Mouse (Mus musculus): ENCODE results near the gene Gm10639. TPM values are rescaled to one million over a fixed set of nuclear protein-coding genes. Genes with fewer than 3 reads are reported as not detected.
"Not testable (repeated sequence)": the region's sequence is repeated elsewhere in the genome, so short reads cannot be mapped to it uniquely, and the experiment has no call there.

Gm10639 gene
- total RNA-seq, 2 experiments from 2014 or later: not detected

- not testable (repeated sequence) for DNase-seq
Observed at GRCm38 (mm10) chr9:78348206-78349004, 58.7 kb downstream of the Gm10639 start.

- not testable (repeated sequence) for DNase-seq
Observed at GRCm38 (mm10) chr9:78349141-78349540, 59.4 kb downstream of the Gm10639 start.

- DNase-seq: not testable (repeated sequence)
Observed at GRCm38 (mm10) chr9:78350007-78350406, 60.3 kb downstream of the Gm10639 start.

GRCm38 (mm10) chr9:78351504-78352220 is 61.9 kb downstream of the Gm10639 start:
- DNase-seq: no peak

Other genes starting within 250 kb of the Gm10639 start
- gene Gcm1, start 238.0 kb upstream of the Gm10639 start, total RNA-seq (2021): not detected
- gene Fbxo9, start 180.9 kb upstream of the Gm10639 start, total RNA-seq (2021): 10 to 100 TPM; 67.6 to 72.3 TPM
- gene Ick, start 180.7 kb upstream of the Gm10639 start, total RNA-seq (2021): 10 to 100 TPM; 23.9 to 24.0 TPM
- gene Gsta4, start 107.1 kb upstream of the Gm10639 start, total RNA-seq (2021): 10 to 100 TPM; 66.4 to 68.2 TPM
- under 1 TPM in 1 of 2 experiments, not detected in 1; 0.41 TPM for gene Gsta1, start 59.3 kb upstream of the Gm10639 start, total RNA-seq (2021)
- not detected for gene Gm3776, start 32.8 kb upstream of the Gm10639 start, total RNA-seq (2021)
- not detected for gene Omt2a, start 24.9 kb downstream of the Gm10639 start, total RNA-seq (2021)
- gene Omt2b, start 37.7 kb downstream of the Gm10639 start, total RNA-seq (2021): not detected
- gene Gsta2, start 65.9 kb downstream of the Gm10639 start, total RNA-seq (2021): not detected
- not detected for gene Dppa5a, start 78.3 kb downstream of the Gm10639 start, total RNA-seq (2021)
- gene Ooep, start 88.8 kb downstream of the Gm10639 start, total RNA-seq (2021): not detected
- gene Ddx43, start 105.9 kb downstream of the Gm10639 start, total RNA-seq (2021): not detected
- 1 to 10 TPM; 1.7 to 2.0 TPM for gene Cgas, start 153.3 kb downstream of the Gm10639 start, total RNA-seq (2021)
- gene Mto1, start 158.3 kb downstream of the Gm10639 start, total RNA-seq (2021): 10 to 100 TPM; 20.3 to 20.4 TPM
- gene Gm17324, start 158.9 kb downstream of the Gm10639 start, total RNA-seq (2021): not detected
- 1,000 to 10,000 TPM; 4,503 to 4,597 TPM for gene Eef1a1, start 199.2 kb downstream of the Gm10639 start, total RNA-seq (2021)

Data from heart, postnatal 4 days (tissue).